Mouse (Mus musculus) ES-CJ7 (cell line): ENCODE data around the gene Lhfpl5.

Experiments
- DNase-seq: peaks from one replicate; pipeline ENCODE4 v3.0.0; 2011; ENCODE audit warnings: low read depth, low spot score

Gene Lhfpl5

DNA sequence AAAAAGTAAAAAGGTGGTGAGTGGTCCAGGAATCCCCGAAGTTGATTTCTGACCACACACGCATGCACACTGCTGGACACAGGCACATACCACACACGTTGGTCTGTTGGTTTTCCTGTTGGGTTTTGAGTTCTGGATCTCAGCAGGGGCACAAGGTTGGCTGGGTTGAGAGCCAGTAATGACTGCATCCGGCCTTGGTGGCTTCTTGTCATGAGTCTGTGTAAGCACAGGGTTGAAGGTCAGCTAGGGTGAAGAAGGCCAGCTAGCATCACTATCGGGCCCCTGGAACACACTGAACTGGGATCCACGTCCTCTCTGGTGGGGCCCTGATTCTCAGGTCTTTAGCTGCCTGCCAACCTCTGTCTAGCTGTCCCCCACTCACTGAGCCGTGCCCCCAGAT lies 2.9 kb upstream of the Lhfpl5 start:
- DNase-seq = no peak

DNA sequence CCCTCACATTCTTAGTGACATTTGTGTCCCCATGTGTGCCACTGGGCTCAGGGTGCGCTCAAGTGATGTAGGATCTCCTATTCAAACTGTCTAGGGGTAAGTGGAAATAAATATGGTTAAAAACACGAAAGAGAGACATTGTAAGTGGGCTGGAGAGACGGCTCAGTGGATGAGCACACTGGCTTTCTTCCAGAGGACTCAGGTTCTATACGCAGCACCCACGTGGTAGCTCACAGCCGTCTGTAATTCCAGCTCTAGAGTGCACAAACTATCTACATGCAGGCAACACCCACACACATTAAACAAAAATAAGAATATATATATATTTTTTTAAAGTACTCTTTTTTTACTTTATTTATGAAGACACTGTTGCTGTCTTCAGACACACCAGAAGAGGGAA lies 2.5 kb upstream of the Lhfpl5 start:
- no peak for DNase-seq

DNA sequence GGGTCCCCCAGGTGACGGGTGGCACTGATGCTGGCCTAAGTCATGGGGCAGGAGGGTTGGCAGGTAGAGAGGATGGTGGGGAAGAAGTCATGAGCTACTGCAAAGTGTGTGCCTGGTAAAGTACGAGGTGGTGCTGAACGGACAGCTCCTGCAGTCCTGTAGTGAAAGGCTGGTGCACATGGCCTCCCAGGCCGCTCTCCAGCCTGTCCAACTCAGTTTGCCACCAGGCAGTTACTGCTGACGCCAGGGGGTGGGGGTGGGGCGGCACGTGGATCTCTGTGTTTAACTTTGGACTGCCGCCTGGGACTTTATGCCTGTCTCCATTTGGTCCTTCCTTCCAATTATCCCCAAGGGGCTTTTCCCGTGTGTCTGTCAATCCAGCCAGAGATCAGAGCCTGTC lies 5.0 kb downstream of the Lhfpl5 start:
- DNase-seq = peak; percentile 82

DNA sequence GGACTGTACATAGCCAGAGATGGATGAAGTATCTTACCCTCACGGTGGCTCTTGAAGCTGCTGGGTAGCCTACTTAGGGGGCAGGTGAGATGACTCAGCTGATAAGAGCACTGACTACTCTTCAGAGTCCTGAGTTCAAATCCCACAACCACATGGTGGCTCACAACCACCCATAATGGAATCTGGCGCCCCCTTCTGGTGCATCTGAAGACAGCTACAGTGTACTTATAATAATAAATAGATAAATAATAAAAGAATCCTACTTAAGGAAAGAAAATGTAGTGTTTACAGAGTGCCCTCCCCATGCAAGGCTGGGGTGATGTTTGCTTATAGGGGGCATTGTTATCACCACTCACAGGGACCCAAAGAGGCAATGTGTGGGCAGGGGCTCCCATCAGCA lies 5.6 kb downstream of the Lhfpl5 start:
- DNase-seq = no peak

GRCm38 (mm10) chr17:28586509-28586908 lies 11.1 kb downstream of the Lhfpl5 start:
- DNase-seq = no peak

DNA sequence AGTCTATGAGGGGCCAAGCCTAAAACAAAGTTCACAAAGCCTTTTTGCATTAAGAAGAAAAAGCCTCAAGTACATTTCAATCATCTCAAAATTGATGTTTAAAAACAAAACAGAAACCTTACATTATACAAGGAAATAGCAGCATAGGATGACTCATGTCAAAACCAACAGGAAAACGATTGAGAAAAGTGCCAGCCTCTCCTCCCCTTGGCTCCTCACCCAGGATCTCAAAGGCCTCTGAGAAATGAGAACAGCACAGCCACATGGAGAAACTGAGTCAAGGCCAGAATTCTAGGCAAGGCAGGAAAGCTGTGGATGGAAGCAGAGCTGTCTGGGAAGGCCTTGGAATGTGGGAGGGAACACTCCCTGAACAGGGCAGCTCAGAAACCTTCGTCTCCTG lies 13.2 kb downstream of the Lhfpl5 start:
- no peak for DNase-seq

DNA sequence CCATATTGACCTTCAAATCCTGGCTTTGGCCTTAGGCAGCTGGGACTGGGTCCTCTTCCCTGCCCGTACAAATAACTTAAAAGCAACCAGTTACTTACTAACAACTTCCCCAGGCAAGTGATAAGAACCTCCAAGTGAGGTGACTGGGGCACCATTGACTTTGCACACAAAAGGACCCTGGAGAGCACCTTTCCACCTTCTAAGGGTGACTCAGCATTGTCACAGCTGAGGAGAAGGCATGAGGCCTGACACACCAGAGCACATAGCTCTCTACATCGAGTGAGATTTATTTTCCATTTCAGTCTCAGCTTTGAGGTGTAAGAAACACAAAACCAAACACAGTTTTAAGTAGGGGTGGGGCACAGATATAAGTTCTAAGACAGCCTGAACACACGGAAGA lies 15.2 kb downstream of the Lhfpl5 start:
- no peak for DNase-seq

DNA sequence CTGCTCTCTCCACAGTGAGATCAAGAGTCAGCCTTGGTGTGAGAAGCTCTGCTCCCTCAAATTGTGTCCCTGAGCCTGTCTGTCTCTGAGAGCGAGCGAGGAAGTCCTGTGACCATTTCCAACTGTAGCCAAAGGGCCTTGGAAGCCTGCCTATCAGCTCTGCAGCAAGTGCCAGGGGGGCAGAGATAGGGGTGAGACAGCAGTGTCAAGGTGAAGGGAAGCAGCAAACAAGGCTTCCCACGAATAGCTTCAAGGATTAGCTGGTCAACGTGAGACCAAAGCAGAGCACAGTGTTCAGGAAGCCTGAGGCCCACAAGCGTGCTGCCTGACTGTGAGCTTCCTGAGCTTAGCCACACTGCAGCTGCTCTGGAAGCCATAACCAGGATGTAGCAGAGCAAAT lies 16.0 kb downstream of the Lhfpl5 start:
- no peak for DNase-seq

GRCm38 (mm10) chr17:28592998-28593397 lies 17.6 kb downstream of the Lhfpl5 start:
- peak; percentile 87 for DNase-seq

- peak; percentile 91 for DNase-seq
Measured at GRCm38 (mm10) chr17:28593965-28594364, 18.5 kb downstream of the Lhfpl5 start.

GRCm38 (mm10) chr17:28600780-28601179 lies 25.3 kb downstream of the Lhfpl5 start:
- no peak for DNase-seq

DNA sequence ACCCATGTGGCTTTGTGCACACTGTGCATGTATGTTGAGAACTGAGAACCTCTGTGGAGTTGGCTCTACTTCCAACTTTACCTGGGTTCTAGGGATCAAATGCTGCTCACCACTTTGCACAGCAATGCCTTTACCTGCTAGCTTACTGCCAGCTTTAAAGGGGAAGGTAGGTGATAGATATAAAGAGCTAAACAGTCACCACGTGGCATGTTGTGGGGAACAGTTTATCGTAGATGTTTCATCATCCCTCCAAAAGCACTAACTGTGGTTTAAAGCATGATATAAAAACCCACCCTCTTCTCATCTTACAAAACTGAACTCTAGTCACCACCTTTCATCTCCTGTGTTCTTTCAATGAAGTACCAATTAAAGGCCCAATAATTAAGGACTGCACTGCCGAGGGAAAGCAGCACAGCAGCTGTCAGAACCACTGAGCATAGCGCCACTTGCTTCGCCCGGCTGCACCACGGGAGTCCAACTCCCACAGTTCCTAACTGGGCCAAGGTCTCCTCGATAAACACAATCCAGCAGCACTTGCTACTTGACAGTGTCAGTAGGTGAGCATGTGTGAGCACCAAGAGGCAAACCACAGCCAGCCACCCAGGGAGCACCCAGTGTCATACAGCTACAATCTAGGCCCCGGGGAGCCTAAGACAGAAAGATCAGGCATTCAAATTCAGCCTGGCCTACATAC lies 26.3 kb downstream of the Lhfpl5 start:
- no peak for DNase-seq

DNA sequence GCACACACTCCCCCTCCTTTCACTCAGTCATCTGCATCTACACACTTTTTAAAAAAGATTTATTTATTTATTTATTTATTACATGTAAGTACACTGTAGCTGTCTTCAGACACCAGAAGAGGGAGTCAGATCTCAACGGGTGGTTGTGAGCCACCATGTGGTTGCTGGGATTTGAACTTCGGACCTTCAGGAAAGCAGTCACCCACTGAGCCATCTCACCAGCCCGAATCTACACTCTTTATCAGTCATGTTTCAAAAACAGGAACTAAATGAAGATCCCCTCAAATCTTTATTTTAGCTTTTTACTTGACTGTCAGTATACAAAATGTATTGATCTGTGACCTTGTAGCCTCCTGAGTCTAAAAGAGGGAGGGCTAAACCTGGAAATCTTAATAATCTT lies 34.1 kb downstream of the Lhfpl5 start:
- no peak for DNase-seq

DNA sequence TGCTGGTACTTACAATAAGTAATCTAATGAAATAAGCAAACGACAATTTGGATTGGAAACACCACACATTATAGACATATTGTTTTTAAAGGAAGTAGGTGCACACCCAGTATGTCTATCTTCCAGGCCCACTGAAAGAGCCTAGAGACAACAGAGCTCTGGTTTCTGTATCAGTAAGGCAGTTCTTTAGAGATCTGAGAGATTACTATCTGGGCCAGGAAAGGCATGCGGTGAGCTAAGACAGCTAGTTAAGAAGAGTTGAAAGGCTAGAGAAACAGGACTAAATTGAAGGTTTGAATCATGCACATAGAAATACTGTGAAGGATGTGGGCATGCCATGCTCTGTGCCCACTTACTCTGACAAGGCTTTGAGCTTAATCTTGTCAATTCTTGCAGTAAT lies 37.2 kb downstream of the Lhfpl5 start:
- DNase-seq = no peak

GRCm38 (mm10) chr17:28613096-28613495 lies 37.7 kb downstream of the Lhfpl5 start:
- DNase-seq = no peak

DNA sequence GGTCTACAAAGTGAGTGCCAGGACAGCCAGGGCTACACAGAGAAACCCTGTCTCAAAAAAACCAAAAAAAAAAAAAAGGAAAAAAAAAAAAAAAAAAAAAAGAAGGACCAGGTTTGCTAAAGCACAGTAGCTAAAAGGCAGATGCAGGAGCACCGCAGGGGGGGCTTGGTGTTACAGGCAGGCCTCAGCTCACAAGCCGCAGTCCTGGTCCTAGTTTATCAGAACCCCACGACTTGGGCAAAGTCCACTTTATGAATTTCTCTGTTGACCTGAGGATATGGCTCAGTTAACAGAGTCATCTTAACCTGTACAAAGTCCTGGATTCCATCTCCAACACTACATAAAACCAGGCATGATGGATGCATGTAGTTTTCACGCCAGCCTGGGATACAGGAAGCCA lies 39.9 kb downstream of the Lhfpl5 start:
- no peak for DNase-seq

- no peak for DNase-seq
Measured at GRCm38 (mm10) chr17:28617636-28618035, 42.2 kb downstream of the Lhfpl5 start.

DNA sequence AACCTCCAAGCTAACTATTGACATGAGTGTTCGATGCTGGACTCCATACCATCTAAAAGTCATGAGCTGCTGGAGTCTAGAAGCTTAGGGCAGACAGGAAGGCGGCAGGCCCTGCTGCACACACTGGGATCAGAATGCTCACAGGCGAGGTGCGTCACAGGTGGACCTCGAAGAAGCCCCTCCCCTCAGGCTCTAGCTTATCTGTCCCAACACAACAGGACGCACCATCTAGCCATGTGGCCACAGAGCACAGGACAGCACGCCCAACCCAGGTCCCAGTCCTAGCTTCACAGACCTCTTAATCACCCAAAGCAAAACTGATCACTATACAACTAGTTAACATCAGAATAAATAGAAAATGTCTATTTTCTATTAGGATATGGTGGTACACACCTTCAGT lies 42.7 kb downstream of the Lhfpl5 start:
- no peak for DNase-seq

DNA sequence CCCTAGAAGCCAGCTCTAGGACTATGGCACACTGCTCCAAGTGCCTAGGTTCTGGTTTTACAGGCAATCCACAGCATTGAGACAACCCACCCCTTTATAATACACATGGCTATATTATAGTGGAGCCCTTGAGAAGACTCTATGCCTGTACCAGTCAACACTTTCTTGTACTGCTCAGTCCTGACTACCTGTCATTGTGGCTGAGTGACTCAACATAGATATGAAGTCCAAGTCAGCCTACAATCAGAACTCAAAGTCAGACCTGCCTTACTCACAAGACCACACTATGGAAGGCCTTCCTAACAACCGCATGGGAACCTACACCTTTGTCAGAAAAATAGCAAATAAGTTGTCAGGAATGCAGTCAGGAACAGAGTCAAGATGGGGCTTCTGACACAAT lies 43.3 kb downstream of the Lhfpl5 start:
- no peak for DNase-seq

- DNase-seq = peak; percentile 48
Measured at GRCm38 (mm10) chr17:28621381-28622299, 46.2 kb downstream of the Lhfpl5 start.

GRCm38 (mm10) chr17:28622300-28622759 lies 46.9 kb downstream of the Lhfpl5 start, which contains the start of gene Srpk1:
TSS of gene Srpk1 (minus strand) at chr17:28622709.
- DNase-seq = peak; percentile 91

DNA sequence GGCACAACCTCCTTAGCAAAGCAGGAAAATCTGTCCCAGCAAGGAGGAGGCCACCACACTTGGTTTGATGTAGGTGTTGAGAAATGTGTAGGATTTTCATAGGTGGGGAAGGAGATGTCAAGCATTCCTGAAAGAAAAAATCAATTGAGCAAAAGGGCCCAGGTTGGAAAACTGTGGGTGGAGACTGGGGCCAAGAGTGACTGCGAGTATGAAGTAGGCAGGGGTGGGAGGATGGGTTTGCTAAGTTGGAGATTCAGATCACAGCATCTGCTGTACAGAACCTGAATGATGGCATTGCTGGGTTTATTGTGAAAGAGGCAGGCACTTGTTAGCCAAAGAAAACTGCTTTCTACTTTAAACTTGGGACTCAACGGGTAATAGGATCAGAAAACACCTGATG lies 49.4 kb downstream of the Lhfpl5 start:
- no peak for DNase-seq

GRCm38 (mm10) chr17:28625327-28625726 lies 49.9 kb downstream of the Lhfpl5 start:
- no peak for DNase-seq
